Mouse (Mus musculus) adrenal gland, postnatal 10 days (tissue): ENCODE measurements around the gene Slc16a11. TPM values are rescaled to one million over a fixed set of nuclear protein-coding genes. Genes with fewer than 3 reads are reported as not detected.
"Not testable (repeated sequence)": the region's sequence is repeated elsewhere in the genome, so short reads cannot be mapped to it uniquely, and the experiment has no call there.

Source experiments
- DNase-seq: peaks from one replicate; pipeline ENCODE4 v3.0.0; 2021; ENCODE audit warnings: mixed read lengths
- long read RNA-seq, 2 experiments: library from polyadenylated mRNA; stranded (forward); transcript quantifications; one replicate each; pipeline ENCODE4 v2.0.0; 2021
- total RNA-seq, 2 experiments: library from RNA; stranded (reverse); gene quantifications; 2 replicates each; pipeline ENCODE4 v1.2.3; 2021

Slc16a11 gene
- total RNA-seq, result 1 to 10 TPM; 1.3 to 2.5 TPM
- long read RNA-seq, experiment 1, partial matches to known transcripts, result 2 of 2 reads
- long read RNA-seq, experiment 1, other reads (novel, unspliced or antisense), result 0 of 2 reads
- long read RNA-seq, experiment 2, partial matches to known transcripts, result 1 of 4 reads
- long read RNA-seq, experiment 2, other reads (novel, unspliced or antisense), result 1 of 4 reads

DNA sequence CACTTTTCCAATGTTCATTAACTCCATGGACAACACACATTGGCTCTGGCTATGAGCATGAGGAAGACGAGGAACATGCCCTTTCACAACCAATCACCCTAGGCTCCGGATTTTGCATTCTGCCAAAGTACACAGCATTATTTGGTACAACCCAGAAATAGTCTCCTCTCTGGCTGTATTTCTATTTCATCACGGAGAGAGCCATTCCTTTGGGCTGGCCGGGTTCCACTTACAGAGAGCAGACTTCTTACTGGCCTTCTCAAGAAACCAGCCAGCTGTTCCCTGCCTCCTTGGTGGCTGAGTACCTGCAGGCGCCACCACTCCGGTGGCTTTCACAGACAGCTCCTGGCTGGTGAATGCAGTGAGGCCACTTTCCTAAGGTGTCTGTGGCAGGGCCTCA lies at the start of gene Slc16a11:
TSS of gene Slc16a11 (plus strand) at position 330 of the 400 bp plus-strand sequence.
- DNase-seq, result no peak

DNA sequence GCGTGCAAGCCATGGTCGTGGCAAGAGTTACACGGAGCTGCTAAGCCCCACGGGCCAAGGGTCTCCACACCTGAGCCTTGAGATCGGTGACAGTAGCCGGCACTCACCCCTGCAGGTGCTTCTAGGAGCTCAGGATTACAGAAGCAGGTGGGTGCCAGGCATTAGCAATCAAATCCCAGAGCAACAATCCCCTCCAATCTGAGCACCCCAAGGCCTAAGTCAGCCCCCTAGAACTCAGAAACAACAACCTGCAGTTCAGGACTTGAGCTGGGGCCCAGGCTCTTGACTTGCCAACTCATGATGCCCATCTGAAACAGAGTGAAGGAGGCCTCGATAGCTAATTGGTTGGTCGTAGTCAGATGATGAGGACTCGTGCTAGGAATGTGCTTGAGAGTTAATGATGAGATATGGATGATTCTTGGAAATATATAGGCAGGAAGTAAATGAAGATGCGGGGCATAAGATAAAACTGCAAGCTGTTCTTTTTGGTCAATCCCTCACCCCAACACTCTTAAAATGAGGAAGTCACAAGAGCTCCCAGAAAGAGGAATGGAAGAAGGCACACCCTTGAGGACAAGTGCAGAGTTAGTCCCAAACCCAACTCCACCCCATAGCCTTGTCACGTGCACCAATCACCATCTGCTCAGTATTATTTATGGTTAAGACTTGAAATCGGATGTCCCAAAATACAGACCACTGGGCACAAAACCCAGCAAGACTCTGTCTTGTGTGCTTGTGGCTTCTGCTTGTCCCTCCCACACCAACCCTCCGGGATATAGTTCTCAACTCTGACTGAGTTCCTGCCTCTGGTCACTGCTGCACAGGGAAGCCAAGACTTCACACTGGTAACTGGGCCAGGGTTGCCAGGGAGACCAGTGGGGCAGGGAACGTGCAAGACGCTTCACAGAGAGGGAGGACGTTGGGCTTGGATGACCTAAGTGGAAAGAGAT lies 46.3 kb upstream of the Slc16a11 start:
- DNase-seq, result peak; percentile 50

- DNase-seq, result no peak
Measured at GRCm38 (mm10) chr11:70168136-70168535, 44.4 kb upstream of the Slc16a11 start.

- not testable (repeated sequence) for DNase-seq
Measured at GRCm38 (mm10) chr11:70169471-70169870, 43.1 kb upstream of the Slc16a11 start.

DNA sequence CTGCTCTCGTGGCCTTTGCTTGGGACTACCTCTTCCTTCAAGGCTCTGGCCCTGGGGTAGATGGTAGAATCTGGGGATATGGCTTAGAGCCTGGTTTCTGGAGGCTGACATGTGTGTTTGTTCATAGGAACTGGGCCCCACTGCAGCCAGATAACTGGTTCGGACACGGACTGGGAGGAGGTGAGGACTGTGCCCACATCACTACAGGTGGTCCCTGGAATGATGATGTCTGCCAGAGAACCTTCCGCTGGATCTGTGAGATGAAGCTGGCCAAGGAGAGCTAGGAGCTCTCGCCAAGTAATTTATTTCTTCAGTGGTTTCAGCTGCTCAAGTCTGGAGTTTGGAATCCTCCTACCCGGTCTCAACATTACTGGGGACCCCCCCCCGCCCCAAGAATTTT lies 42.3 kb upstream of the Slc16a11 start:
- no peak for DNase-seq

DNA sequence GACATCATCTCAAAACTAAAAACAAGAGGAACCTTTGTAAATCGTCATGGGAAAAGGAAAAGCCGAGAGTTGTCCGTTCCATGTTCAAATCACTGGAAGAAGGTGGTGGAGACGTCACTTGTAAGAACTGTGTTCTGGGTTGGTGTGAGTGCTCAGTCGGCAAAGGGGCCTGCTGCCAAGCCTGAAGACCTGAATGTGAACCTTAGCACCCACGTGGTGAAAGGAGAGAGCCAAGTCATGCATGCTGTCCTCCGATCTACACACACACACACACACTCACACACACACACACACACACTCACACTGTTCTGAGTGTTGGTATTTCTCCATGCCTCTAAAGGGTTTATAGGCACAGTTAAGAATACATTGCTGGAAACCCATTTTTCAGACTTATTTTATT lies 41.4 kb upstream of the Slc16a11 start:
- DNase-seq, result no peak

- peak; percentile 36 for DNase-seq
Measured at GRCm38 (mm10) chr11:70171847-70172246, 40.7 kb upstream of the Slc16a11 start.

GRCm38 (mm10) chr11:70172298-70172697 lies 40.3 kb upstream of the Slc16a11 start:
- no peak for DNase-seq

DNA sequence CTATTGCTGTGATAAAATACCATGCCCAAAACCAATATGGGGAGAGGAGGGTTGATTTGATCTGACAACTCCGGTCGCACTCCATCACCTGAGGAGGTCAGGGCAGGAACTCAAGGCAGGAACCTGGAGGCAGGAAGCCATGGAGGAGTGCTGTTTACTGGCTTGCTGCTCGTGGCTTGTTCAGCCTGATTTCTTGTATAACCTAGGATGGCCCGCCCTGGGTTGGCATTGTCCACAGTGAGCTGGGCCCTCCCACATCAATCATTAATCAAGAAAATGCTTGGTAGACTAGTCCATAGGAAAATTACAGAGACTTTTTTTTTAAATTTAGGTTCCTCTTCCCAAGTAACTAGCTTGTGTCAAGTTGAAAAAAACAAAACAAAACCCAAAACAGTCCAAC lies 38.1 kb upstream of the Slc16a11 start:
- DNase-seq, result no peak

DNA sequence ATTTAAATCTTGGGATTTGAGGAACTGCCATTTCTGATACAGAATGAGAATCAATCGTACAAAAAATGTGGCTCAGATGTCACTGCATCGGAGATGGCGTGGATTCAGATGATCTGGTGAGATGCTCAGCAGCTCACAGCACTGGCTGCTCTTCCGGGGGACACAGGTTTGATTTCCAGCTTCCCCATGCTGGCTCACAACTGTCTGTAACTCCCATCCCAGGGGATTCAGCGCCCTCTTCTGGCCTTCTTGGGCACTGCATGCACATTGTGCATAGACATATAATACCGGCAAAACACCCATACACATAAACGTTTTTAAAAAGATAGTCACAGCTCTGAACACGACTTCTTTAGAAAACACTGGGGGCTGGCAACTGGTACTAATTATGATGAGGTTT lies 34.9 kb upstream of the Slc16a11 start:
- no peak for DNase-seq

- DNase-seq, result no peak
Measured at GRCm38 (mm10) chr11:70178311-70178710, 34.2 kb upstream of the Slc16a11 start.

DNA sequence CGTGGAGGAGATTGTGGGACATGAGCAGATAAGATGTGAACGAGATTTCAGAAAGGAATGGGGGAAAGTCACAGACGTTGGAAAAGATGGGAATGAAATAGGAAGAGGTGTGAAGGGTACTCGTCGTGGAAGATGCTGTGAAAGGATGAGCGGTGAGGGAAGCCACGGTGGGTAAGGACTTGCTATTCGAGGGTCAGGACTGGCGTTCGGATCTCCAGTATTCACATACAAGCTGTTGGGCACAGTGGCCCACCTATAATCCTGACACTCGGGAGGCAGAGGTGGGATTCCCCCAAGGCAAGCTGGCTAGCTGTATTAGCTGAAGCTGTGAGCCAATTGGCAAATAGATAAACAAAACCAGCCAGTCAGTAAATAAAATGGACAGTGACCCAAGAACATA lies 33.8 kb upstream of the Slc16a11 start:
- DNase-seq, result no peak

DNA sequence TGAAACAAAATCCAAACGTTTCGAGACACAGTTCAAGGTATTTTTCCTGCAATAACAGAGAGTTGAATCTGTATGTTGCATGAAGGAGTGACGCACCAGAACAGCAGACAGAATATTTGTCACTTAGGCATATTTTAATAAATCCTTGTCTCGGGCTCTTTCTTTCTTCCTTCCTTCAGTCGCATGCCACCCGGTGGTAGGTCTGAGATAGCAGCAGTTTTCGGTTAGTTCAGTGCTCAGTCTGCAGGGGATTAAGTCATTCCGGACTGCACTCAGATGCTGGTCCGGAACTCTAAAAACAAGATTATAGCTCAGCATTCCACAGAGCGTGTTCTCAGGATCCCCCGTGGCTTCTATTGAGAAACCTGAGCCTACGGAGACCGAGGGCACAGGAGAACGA lies 33.2 kb upstream of the Slc16a11 start:
- peak; percentile 41 for DNase-seq

GRCm38 (mm10) chr11:70180496-70180895 lies 32.1 kb upstream of the Slc16a11 start:
- DNase-seq, result no peak

DNA sequence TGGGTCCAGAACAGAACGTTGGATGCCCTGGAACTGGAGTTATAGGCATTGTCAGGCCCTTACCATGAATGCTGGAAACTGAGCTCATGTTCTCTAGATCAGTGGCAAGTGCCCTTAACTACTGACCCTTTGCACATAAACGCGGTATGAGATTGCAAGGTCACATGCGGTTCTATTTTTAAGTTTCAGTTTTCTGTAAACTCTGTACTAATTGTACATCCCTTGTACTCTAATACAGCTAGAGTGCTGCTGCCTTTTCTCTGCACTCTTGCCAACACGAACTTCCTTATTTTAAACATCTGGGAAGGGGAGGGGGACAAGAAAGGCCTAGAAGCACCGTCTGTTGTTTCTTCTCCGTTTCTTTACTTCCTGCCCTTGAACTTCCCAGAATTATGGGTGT lies 27.4 kb upstream of the Slc16a11 start:
- no peak for DNase-seq

DNA sequence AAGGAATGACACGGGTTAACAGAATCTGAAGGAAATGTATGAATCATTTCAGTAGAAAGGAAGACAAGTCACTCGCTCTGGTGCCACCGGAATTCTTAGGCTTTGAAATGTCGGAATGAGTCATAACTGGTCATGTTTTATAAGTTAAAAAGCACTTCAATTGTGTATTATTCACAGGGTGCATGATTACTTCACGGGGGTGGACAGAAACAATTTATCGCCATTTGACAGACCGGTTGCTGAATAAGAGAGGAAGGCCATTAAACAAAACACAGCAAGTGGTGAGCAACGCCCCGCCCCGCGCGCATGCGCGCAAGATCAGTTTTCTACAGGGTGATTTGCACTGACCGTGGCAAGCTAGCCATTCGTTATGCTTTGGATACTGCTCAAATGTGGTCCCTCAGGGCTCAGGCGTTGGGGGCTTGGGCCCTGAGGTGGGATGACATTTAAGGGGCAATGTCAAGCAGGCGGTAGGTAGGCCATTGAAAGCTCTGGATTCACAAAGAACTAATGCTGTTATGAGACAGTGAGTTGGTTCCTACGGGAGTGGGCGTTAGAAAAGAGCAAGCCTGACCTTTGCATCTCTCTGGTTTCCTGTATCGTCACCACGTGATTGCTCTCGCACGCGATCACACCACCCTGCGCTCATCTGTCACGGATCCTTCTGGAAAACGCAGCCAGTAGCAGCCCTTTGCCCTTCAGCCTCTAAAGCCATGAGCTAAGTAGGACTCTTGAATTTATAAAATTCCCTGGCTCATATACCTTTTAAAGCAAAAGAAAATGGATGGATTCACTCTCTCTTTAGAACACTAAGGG lies 23.0 kb upstream of the Slc16a11 start:
- peak; percentile 78 for DNase-seq

DNA sequence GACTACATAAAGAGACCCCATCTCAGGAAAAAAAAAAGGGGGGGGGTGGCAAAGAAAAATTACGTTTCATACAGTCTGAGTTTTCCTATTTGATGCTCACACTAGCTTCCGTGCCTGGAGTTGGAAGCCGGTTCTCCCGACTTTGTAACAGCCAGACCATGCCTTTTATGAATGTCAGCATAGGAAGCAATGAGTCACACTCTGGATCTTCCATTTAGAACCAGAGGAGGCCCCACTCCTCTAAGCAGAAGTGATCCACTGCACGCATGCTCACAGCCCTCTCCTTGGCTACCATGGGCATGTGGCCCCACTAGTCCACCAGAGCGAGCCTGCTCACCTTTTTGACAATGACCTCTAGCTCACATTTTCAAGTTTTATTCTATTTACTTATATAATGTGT lies 21.4 kb upstream of the Slc16a11 start:
- DNase-seq, result no peak

DNA sequence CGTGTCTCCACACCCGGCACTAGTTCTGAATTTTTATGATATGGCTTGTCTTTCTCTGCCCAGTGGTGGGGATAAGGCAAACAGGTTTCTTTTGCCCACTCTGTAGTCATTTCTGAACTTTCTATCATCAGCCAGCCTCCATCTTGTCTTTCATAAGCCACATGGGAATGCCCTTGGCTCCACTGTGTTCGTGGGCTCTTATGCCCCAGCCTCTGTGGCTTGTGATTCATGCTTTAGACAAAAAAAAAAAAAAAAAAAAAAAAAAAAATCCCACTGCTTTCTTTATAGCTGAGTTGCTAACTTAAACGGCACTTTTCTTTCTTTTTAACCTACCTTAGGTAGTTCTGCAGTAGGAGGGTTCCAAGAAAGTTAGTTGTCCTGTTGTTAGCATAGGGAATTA lies 20.4 kb upstream of the Slc16a11 start:
- no peak for DNase-seq

GRCm38 (mm10) chr11:70193354-70194285 lies 18.9 kb upstream of the Slc16a11 start:
- no peak for DNase-seq

GRCm38 (mm10) chr11:70198332-70198731 lies 14.2 kb upstream of the Slc16a11 start:
- DNase-seq, result no peak

GRCm38 (mm10) chr11:70199107-70199506 lies 13.4 kb upstream of the Slc16a11 start:
- no peak for DNase-seq
